Mouse (Mus musculus) gastrocnemius, adult 8-10 months (tissue): ENCODE data around the gene Rgs9. TPM values are rescaled to one million over a fixed set of nuclear protein-coding genes. Genes with fewer than 3 reads are reported as not detected.
"Not testable (repeated sequence)": the region's sequence is repeated elsewhere in the genome, so short reads cannot be mapped to it uniquely, and the experiment has no call there.

Experiments
- DNase-seq, 2 experiments: peaks; one replicate each; pipeline ENCODE4 v3.0.0; 2022; ENCODE audit warnings: low spot score in 2 of 2
- total RNA-seq, 4 experiments: library from RNA; stranded (reverse); gene quantifications; 2 replicates each; pipeline ENCODE4 v1.2.4; 2022

The Rgs9 gene
- not detected for total RNA-seq

DNA sequence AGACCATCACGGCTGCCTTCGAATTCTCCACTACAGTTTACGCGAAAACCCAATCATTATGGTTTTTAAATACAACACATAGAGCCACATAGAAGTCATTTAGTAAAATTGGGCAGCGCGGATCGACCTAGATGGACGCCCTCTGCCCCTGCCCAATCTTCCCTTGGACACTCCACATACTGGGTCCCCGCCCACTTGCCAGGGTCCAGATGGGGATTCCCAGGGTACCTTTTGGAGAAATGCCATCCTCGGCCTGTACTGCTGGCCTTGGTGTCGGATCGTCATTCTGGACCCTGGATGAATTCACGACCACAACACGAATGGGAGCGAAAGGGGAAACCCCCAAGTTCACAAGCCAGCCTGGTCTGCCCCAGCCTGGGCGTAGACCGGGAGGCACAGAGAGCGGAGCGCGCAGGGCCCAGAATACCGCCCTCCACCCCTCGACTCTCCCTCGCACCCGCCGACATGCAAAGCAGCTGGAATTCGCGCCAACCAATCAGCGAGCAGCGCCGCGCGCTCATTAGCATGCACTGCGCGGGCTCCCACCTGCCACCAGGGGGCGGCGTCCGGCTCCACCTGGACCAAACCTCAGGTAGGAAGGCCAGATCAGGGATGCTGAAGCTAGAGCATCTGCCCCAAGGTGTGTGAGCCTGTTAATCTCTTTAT lies at the start of gene Rgs9:
Rgs9 (minus strand) TSS at position 420 of the 666 bp plus-strand sequence.
- DNase-seq, result peak; percentile 78 to 84

GRCm38 (mm10) chr11:109347242-109347959 lies 49.5 kb upstream of the Rgs9 start:
- DNase-seq, result peak; percentile 77 to 87

GRCm38 (mm10) chr11:109343991-109344599 lies 46.2 kb upstream of the Rgs9 start:
- no peak for DNase-seq

- no peak for DNase-seq
These were observed 45.6 kb upstream of the Rgs9 start for GRCm38 (mm10) chr11:109343558-109343957.

- DNase-seq, result not testable (repeated sequence)
These were observed 44.7 kb upstream of the Rgs9 start for GRCm38 (mm10) chr11:109342666-109343065.

GRCm38 (mm10) chr11:109340541-109340940 lies 42.6 kb upstream of the Rgs9 start:
- DNase-seq, result no peak

GRCm38 (mm10) chr11:109339155-109339938 lies 41.4 kb upstream of the Rgs9 start:
- DNase-seq, result no peak

- DNase-seq, result no peak
These were observed 38.0 kb upstream of the Rgs9 start for GRCm38 (mm10) chr11:109335890-109336289.

GRCm38 (mm10) chr11:109334773-109335172 lies 36.8 kb upstream of the Rgs9 start:
- no peak for DNase-seq

DNA sequence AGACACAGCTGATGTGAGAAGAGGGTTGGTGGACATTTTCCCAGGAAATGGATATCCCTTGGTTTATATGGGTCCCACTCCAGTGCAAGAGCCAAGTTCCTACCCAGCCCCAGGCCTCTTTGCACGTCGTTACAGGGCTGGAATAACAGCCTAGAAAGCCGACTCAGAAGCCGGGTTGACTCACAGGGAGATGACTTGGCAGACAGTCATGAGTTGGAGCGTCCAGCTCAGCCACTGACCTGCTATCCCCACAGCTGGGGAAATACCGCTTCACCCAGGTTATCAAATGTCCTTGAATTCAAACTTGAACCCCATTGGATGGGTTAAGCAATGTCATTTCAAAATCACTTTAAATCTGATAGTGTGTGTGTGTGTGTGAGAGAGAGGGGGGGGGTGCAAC lies 34.8 kb upstream of the Rgs9 start:
- DNase-seq, result peak; percentile 51 to 63

GRCm38 (mm10) chr11:109331424-109331824 lies 33.5 kb upstream of the Rgs9 start:
- DNase-seq, result peak; percentile 92 to 94

DNA sequence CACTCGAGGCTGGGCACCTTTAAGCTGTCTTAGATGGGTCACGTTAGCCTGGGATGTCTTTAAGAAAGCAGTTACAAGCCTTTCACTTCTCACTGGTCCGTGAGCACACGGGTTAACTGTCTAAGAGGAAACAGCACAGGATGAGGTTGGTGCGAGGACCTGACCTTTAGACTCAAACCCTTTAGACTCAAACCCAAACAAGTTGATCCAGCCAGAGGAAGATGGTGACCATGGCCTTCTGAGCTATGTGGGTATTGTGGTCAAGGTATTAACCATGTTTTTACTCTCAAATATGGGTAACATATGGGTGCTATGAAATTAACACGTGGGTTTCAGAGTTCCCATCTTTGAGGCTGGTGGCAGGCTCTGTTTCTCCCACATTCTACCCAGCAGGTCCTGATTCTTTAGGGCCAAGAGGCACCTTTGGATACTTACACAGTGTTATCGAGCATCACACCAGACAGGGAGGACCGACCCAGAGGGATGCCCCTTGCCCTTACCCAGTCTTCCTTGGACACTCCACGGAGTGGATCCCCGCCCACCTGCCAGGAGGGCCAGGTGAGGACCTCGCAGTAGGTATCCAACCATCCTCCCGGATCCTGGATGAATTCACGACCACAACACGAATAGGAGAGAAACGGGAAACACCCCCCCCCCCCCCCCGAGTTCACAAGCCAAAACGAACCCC lies 32.9 kb upstream of the Rgs9 start:
- no peak for DNase-seq

DNA sequence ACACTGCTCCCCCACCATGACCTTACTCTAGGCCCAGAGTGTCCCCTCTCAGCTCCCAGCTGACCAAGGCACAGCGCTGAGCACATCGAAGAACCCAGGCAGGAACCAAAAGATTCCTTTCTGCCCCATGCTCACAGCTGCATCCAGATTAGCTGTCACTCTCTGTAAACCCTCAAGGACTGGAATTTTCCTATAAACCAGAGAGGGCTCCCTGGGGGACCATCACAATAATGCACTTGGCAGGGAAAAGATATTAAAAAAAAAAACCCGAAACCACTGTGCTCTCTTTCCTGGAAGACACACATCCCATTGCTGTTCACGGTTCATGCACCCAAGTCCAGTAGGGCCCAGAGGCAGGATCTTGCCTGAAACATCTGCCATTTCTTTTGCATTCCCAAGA lies 31.4 kb upstream of the Rgs9 start:
- no peak for DNase-seq

DNA sequence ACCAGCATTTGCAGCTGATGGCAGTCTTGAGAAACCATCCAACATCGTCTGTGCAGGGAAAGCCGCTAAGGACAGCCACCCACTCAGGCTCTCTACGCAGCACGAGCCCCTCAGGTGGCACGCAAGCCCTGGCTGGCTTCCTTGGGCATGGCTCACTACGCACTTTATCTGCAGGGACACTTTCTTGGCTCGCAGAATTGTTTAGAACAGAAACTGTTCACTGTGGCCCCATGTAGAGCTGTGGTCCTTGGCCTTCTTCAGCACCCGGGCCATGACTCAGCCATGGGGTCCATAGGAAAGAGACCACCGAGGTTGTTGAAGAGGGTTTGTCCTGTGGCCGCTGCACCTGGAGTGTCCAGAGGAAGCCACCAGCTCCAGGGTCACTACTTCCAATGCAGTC lies 30.0 kb upstream of the Rgs9 start:
- no peak for DNase-seq

- no peak for DNase-seq
These were observed 29.5 kb upstream of the Rgs9 start for GRCm38 (mm10) chr11:109327381-109327780.

GRCm38 (mm10) chr11:109326270-109326669 lies 28.3 kb upstream of the Rgs9 start:
- DNase-seq, result no peak

DNA sequence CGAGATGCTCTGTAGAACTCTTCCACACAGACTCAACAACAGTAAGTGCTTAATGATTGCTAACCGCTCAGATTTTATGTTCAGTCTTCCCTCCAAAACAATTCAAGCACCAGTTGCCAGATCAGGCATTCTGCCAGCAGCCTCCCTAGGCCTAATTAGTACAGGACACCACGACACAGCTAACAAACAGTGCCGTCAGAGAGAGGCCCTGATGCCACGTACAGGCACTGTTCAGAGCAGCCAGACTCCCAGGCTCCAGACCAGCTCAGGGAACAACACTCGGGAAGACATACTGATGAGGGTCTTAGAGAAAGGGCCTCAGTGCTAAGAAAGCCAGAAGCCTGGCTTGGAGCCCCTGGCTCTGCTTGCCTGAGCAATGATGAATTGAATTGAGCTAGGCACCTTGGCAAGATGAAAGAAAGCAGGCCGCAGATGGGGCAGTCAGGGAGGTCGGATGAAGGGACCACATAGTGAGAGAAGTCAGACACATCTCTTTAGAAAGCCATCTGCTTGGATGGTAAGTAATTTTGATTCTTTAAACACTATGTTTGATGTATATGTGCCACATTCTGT lies 22.5 kb upstream of the Rgs9 start:
- DNase-seq, result no peak

GRCm38 (mm10) chr11:109319946-109320345 lies 22.0 kb upstream of the Rgs9 start:
- no peak for DNase-seq

GRCm38 (mm10) chr11:109319471-109319870 lies 21.5 kb upstream of the Rgs9 start:
- no peak for DNase-seq

DNA sequence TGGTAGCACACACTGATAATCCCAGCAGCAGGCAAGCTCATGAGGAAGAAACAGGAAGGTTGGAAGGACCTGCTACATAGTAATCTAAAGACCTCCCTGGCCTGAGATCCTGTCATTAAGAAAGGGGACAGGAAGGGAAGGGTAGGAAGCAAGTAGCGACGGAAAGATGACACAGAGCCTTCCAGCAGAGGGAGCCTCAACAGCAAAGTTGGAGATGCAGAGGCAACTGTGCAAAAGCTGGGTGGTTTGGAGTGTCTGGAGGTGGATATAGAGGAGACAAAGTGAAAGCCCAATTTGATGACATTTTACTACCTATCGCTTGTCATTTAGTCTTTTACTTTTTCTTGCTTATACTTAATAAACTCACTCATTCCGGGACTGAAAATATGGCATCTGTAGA lies 19.0 kb upstream of the Rgs9 start:
- no peak for DNase-seq
